Mouse (Mus musculus): ENCODE results near the gene Prune2. TPM values are rescaled to one million over a fixed set of nuclear protein-coding genes. Genes with fewer than 3 reads are reported as not detected.
A peak's percentile ranks its signal among the peaks of the same experiment; 100 is the strongest.

Gene Prune2
- polyA plus RNA-seq, 1 experiment from 2014 or later: 2.5 TPM

- Histone ChIP-seq H3K4me1 (no peaks in the 10 kb centered on the region), H3K27me3 (replicated peaks) (no peaks in the 10 kb centered on the region), H3K9me3 (no peaks in the 10 kb centered on the region), H3K4me2 (no peak overlapping the region), H3K27ac (no peak overlapping the region), H3K4me3 (replicated peaks) (no peak overlapping the region), H3K36me3 (no peaks in the 10 kb centered on the region), H3K9ac (no peak overlapping the region)
- 54% methylated on average over 1 of the region's 1 CpGs for WGBS
- ATAC-seq (ENCODE audit: insufficient read depth, low FRiP score, low read depth): no peak
Measured at GRCm38 (mm10) chr19:17072245-17072644, 116.3 kb downstream of the Prune2 start.

- Histone ChIP-seq H3K4me3 (replicated peaks) (no peak overlapping the region), H3K4me2 (no peak overlapping the region), H3K9me3 (no peaks in the 10 kb centered on the region), H3K4me1 (no peaks in the 10 kb centered on the region), H3K9ac (no peak overlapping the region), H3K27ac (no peak overlapping the region), H3K36me3 (no peaks in the 10 kb centered on the region), H3K27me3 (replicated peaks) (no peaks in the 10 kb centered on the region)
- WGBS: 53% methylated on average over 8 of the region's 8 CpGs
- peak; percentile 14; the same call in 1 of the 2 replicates for ATAC-seq (ENCODE audit: insufficient read depth, low FRiP score, low read depth)
Measured at GRCm38 (mm10) chr19:17078643-17079316, 122.9 kb downstream of the Prune2 start.

DNA sequence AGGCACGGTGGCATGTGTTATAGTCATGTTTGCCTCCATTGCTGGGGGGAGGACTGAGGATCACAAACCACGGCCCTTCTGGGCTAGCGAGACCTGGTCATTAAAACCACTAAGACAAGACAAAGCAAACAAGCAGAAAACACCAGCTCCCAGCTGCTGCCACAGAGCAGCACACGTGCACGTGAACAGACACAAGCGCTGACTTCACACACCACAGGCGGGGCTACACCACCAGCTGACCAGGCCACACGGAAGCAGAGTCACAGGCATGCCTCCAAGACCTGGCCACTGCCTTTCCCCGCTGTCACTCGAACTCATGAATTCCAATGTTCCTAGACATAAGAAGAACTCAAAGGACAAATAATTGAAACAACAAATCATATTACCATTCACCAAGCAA lies 125.5 kb downstream of the Prune2 start:
- Histone ChIP-seq H3K9ac (no peak overlapping the region), H3K27ac (no peak overlapping the region), H3K9me3 (no peaks in the 10 kb centered on the region), H3K27me3 (replicated peaks) (no peaks in the 10 kb centered on the region), H3K4me1 (no peaks in the 10 kb centered on the region), H3K4me2 (no peak overlapping the region), H3K4me3 (replicated peaks) (no peak overlapping the region), H3K36me3 (no peaks in the 10 kb centered on the region)
- WGBS: 81% methylated on average over 10 of the region's 10 CpGs
- no peak for ATAC-seq (ENCODE audit: insufficient read depth, low FRiP score, low read depth)

DNA sequence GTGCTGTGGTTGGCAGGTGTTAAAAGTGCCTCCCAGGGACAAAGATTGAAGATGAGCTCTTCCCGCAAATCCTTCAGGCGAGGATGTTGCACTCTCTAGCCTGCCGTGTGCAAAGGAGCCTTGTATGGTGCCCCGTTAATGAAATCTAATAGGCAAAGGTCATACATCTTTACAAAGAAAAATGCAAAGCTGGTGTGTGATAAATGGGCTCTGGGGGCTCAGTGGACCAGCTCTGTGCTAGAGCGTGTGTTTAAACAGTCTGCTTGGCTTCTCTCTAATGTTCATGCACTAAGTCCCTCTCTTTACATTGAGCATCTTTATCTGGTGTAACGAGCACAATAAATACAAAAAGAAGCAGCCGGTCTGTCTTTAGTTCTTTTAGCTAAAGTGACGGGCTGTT lies 138.1 kb downstream of the Prune2 start:
- no peak overlapping the region for H3K9ac ChIP-seq
- no peaks in the 10 kb centered on the region for H3K36me3 ChIP-seq
- no peak overlapping the region for H3K27ac ChIP-seq
- WGBS: 21% methylated on average over 8 of the region's 8 CpGs
- H3K4me2 ChIP-seq: no peak overlapping the region
- H3K4me3 ChIP-seq (replicated peaks): no peak overlapping the region
- no peaks in the 10 kb centered on the region for H3K9me3 ChIP-seq
- 0 out of 2 replicates have a peak, but pooled peaks cover 3% of the 10 kb centered on the region for H3K27me3 ChIP-seq (replicated peaks)
- no peaks in the 10 kb centered on the region for H3K4me1 ChIP-seq
- no peak for ATAC-seq (ENCODE audit: insufficient read depth, low FRiP score, low read depth)

DNA sequence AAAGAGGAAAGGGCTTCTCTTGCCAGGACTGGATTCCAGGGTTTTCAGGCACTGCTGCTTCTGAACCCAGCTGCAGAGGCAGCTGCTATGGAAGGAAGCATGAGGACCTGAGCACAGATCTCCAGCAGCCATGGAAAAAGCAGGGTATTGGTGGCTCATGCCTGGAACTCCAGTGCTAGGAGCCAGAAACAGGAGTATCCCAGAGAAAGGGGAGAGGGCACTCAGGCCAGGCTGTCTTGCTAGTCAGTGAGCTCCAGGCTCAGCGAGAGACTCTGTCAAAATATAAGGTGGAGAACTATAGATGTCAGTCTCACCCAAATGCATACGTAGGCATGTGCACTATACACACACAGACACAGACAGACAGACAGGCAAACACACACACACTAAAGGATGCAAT lies 140.4 kb downstream of the Prune2 start:
- Histone ChIP-seq H3K9me3 (no peaks in the 10 kb centered on the region), H3K4me1 (no peaks in the 10 kb centered on the region), H3K4me2 (no peak overlapping the region), H3K27me3 (replicated peaks) (0 out of 2 replicates have a peak, but pooled peaks cover 3% of the 10 kb centered on the region), H3K36me3 (no peaks in the 10 kb centered on the region), H3K9ac (no peak overlapping the region), H3K27ac (no peak overlapping the region), H3K4me3 (replicated peaks) (no peak overlapping the region)
- 73% methylated on average over 2 of the region's 2 CpGs for WGBS
- no peak for ATAC-seq (ENCODE audit: insufficient read depth, low FRiP score, low read depth)

- no peak overlapping the region for H3K4me2 ChIP-seq
- no peak overlapping the region for H3K9ac ChIP-seq
- H3K27me3 ChIP-seq (replicated peaks): 0 out of 2 replicates have a peak, but pooled peaks cover 3% of the 10 kb centered on the region
- H3K27ac ChIP-seq: no peak overlapping the region
- H3K36me3 ChIP-seq: no peaks in the 10 kb centered on the region
- H3K9me3 ChIP-seq: no peaks in the 10 kb centered on the region
- peak; percentile 86; the same call in 1 of the 2 replicates for ATAC-seq (ENCODE audit: insufficient read depth, low FRiP score, low read depth)
- WGBS: 51% methylated on average over 6 of the region's 6 CpGs
- no peak overlapping the region for H3K4me3 ChIP-seq (replicated peaks)
- H3K4me1 ChIP-seq: no peaks in the 10 kb centered on the region
Measured at GRCm38 (mm10) chr19:17097210-17097609, 141.3 kb downstream of the Prune2 start.

DNA sequence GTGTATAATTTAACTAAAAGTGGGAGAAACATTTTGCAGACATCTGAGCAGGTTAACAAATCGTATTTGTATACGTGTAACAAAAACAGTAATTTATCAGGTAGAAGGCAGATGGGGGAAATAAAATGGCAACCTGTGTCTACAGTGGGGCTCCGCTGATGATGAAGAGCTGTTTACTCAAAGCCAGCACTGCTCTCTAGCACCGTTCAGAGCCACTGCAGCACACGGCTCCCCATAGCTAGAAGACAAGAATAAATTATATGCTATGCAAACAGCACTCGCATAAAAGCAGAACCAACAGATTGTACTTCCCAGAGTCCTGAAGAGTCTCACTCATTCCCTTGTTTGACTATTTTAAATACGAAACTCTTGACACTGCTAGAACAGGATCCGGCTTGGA lies 152.9 kb downstream of the Prune2 start:
- Histone ChIP-seq H3K9ac (no peak overlapping the region), H3K36me3 (no peaks in the 10 kb centered on the region), H3K27ac (no peak overlapping the region), H3K4me1 (no peaks in the 10 kb centered on the region; the same call in 1 of the 2 replicates), H3K4me2 (no peak overlapping the region), H3K4me3 (replicated peaks) (no peak overlapping the region), H3K27me3 (replicated peaks) (no peaks in the 10 kb centered on the region), H3K9me3 (no peaks in the 10 kb centered on the region)
- WGBS: 31% methylated on average over 8 of the region's 8 CpGs
- ATAC-seq (ENCODE audit: insufficient read depth, low FRiP score, low read depth): no peak

- Histone ChIP-seq H3K27ac (no peak overlapping the region), H3K36me3 (no peaks in the 10 kb centered on the region), H3K4me2 (no peak overlapping the region), H3K4me3 (replicated peaks) (no peak overlapping the region), H3K9me3 (no peaks in the 10 kb centered on the region), H3K9ac (no peak overlapping the region), H3K4me1 (no peaks in the 10 kb centered on the region), H3K27me3 (replicated peaks) (no peaks in the 10 kb centered on the region)
- no peak for ATAC-seq (ENCODE audit: insufficient read depth, low FRiP score, low read depth)
- 65% methylated on average over 12 of the region's 12 CpGs for WGBS
Measured at GRCm38 (mm10) chr19:17124034-17124735, 168.3 kb downstream of the Prune2 start.

DNA sequence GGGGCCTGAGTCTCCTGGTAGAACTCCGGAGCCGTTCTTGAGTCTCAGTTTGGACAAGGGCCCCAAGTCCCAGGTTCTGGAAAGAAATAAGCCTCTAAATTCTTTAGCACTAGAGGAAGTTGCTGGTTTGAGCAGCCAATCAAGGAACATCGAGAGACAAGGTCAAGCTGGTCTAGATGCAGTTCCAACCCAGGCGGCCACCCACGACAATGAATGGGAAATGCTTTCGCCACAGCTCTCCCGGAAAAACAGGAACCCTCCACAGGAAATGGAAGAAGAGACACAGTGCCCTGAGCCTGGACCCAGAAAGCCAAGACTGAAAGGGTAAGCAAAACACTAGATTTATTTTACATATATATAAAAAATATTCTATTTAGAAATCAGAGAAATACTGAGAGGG lies 169.5 kb downstream of the Prune2 start:
- no peak for ATAC-seq (ENCODE audit: insufficient read depth, low FRiP score, low read depth)
- no peak overlapping the region for H3K9ac ChIP-seq
- no peaks in the 10 kb centered on the region for H3K27me3 ChIP-seq (replicated peaks)
- H3K4me1 ChIP-seq: no peaks in the 10 kb centered on the region
- WGBS: 80% methylated on average over 7 of the region's 7 CpGs
- H3K27ac ChIP-seq: no peak overlapping the region
- H3K9me3 ChIP-seq: no peaks in the 10 kb centered on the region
- H3K36me3 ChIP-seq: no peaks in the 10 kb centered on the region
- H3K4me2 ChIP-seq: no peak overlapping the region
- H3K4me3 ChIP-seq (replicated peaks): no peak overlapping the region

GRCm38 (mm10) chr19:17130544-17130943 lies 174.6 kb downstream of the Prune2 start:
- Histone ChIP-seq H3K9ac (no peak overlapping the region), H3K4me2 (no peak overlapping the region), H3K9me3 (no peaks in the 10 kb centered on the region), H3K27me3 (replicated peaks) (no peaks in the 10 kb centered on the region), H3K27ac (no peak overlapping the region), H3K4me1 (no peaks in the 10 kb centered on the region), H3K4me3 (replicated peaks) (no peak overlapping the region), H3K36me3 (no peaks in the 10 kb centered on the region)
- ATAC-seq (ENCODE audit: insufficient read depth, low FRiP score, low read depth): no peak
- 74% methylated on average over 3 of the region's 3 CpGs for WGBS

DNA sequence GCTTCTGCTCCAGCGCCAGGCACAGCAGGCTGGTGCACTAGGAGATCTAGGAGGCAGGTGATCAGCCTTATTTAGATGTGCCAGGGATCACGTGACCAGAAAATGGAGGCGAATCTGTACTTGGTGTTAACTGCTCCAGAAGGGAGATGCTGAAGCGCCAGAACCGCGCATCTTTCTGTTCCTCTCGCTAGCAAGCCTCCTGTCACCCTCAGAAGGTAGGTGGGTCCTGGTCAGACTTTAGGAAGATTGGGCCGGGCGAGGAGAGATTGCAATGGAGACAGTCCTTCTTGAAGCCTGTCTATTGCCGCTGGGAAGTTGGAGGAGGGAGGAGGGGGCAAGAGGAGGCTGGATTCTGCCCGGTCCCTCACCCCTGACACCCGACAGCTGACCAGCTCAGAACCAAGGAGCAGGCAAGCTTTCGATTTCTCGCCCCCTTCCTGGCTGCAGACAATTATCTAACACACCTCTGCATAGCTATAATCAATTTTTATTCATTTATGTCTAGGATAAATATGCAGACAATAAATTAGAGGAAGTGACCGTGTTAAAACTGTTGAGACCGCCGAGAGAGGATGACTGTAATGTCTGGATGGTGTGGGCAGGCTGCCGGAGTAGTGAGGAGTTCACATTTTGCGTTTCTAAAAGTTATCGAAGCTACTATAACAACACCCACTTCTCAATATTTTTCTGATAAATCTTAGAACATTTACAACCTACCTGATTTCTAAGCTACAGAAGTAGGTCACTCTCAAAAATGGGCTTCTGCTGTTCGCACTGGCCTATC lies 181.0 kb downstream of the Prune2 start:
- Histone ChIP-seq H3K27me3 (replicated peaks) (0 out of 2 replicates have a peak, but pooled peaks cover 5% of the 10 kb centered on the region), H3K4me3 (replicated peaks) (peak overlapping the region; percentile 37), H3K36me3 (no peaks in the 10 kb centered on the region), H3K9ac (no peak overlapping the region), H3K27ac (no peak overlapping the region), H3K9me3 (no peaks in the 10 kb centered on the region), H3K4me2 (peak overlapping the region; percentile 64), H3K4me1 (0 out of 2 replicates have a peak, but pooled peaks cover 4% of the 10 kb centered on the region)
- 8% methylated on average over 21 of the region's 21 CpGs for WGBS
- no peak for ATAC-seq (ENCODE audit: insufficient read depth, low FRiP score, low read depth)

DNA sequence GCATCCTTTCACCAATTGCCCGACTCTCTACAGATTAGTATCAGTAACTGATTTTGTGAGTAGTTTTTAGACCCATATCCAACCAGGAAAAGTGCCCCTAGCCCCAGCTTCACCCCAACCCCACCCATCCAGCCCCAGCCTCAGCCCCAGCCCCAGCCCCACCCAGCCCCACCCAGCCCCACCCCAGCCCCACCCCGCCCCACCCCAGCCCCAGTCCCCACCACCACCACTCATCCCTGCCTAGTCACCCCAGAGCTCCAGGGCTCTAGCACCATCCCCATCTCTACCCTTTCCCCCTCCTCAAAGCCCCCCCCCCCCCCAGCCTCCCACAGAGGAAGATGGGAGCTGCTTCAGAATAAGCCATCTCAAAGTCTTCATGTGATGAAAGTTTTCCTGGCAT lies 181.7 kb downstream of the Prune2 start:
- Histone ChIP-seq H3K27ac (no peak overlapping the region), H3K4me3 (replicated peaks) (no peak overlapping the region), H3K4me1 (0 out of 2 replicates have a peak, but pooled peaks cover 4% of the 10 kb centered on the region), H3K27me3 (replicated peaks) (0 out of 2 replicates have a peak, but pooled peaks cover 5% of the 10 kb centered on the region), H3K9ac (no peak overlapping the region), H3K9me3 (no peaks in the 10 kb centered on the region), H3K4me2 (no peak overlapping the region), H3K36me3 (no peaks in the 10 kb centered on the region)
- WGBS: 44% methylated on average over 1 of the region's 2 CpGs
- no peak for ATAC-seq (ENCODE audit: insufficient read depth, low FRiP score, low read depth)

Measured in stomach, embryonic 15.5 days (tissue).